Mouse (Mus musculus) small intestine, adult 2 months (tissue): ENCODE measurements around the gene Kdm4a.

Experiments used
- CTCF ChIP-seq: fragments of 200-500 bp; IDR thresholded peaks from 2 replicates; pipeline ENCODE4 v1.5.1; 2012; ENCODE audit warnings: low read depth, mild to moderate bottlenecking, control low read depth, inconsistent platforms, low read length, moderate library complexity, mixed read lengths; ENCODE audit not compliant: insufficient replicate concordance, insufficient read length; ENCODE audit errors: extremely low read depth
- POLR2A ChIP-seq: fragments of 200-500 bp; IDR thresholded peaks from 2 replicates; pipeline ENCODE4 v1.6.1; 2012; ENCODE audit warnings: low read depth, mild to moderate bottlenecking, control low read depth, inconsistent platforms, low read length, moderate library complexity

DNA sequence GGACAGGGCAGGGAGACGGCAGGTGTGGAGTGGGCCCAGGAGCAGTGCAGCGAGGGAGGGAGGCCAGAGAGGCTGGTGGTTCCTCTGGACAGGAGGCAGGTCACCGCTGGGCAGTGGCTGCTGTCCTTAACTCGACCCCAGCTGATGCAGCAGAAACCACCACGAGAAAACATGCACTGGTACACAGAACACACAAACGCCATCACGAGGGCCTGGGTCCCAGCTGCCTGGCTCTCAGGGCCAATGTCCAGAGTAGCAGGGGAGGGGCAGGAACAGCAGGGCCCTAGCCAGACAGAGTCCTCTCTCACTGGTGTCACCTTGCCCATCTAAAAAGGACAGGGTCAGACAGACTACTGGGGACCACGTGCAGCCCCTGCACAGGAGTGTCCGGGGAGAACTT lies 40.9 kb upstream of the Kdm4a start:
- TF ChIP-seq CTCF (no peak), POLR2A (no peak)
